Mouse (Mus musculus) forebrain, embryonic 14.5 days (tissue): ENCODE measurements around the gene Cpe. TPM values are rescaled to one million over a fixed set of nuclear protein-coding genes. Genes with fewer than 3 reads are reported as not detected.
"Not testable (repeated sequence)": the region's sequence is repeated elsewhere in the genome, so short reads cannot be mapped to it uniquely, and the experiment has no call there.

Source experiments
- ATAC-seq: fragments of 200-750 bp; cut with Nextera tagmentation; 2 replicates; pipeline ENCODE4 v1.8.0; 2017; ENCODE audit warnings: mild to moderate bottlenecking, moderate library complexity
- DNase-seq: peaks from one replicate; pipeline ENCODE4 v3.0.0-alpha.2; 2015; ENCODE audit warnings: low spot score
- H3K27ac ChIP-seq: fragments of 300-500 bp; sonication (generic); 2 replicates; pipeline ENCODE4 v1.5.1; 2014; ENCODE audit warnings: low read depth, mild to moderate bottlenecking, control low read depth, low read length, moderate library complexity
- H3K27me3 ChIP-seq: fragments of 300-500 bp; sonication (generic); replicated peaks from 2 replicates; pipeline ENCODE4 v1.6.1; 2014; ENCODE audit warnings: low read length, control low read depth, mixed read lengths; ENCODE audit not compliant: control insufficient read depth, insufficient read depth
- H3K36me3 ChIP-seq: fragments of 300-500 bp; sonication (generic); 2 replicates; pipeline ENCODE4 v1.6.1; 2014; ENCODE audit warnings: low read length, control low read depth; ENCODE audit not compliant: control insufficient read depth, insufficient read depth
- H3K4me1 ChIP-seq: fragments of 300-500 bp; sonication (generic); 2 replicates; pipeline ENCODE4 v1.6.1; 2014; ENCODE audit warnings: antibody characterized with exemption, low read length, control low read depth; ENCODE audit not compliant: control insufficient read depth, insufficient read depth
- H3K4me2 ChIP-seq: fragments of 300-500 bp; sonication (generic); 2 replicates; pipeline ENCODE4 v1.6.1; 2014; ENCODE audit warnings: mild to moderate bottlenecking, control low read depth, low read length
- H3K4me3 ChIP-seq: fragments of 300-500 bp; sonication (generic); 2 replicates; pipeline ENCODE4 v1.5.1; 2014; ENCODE audit warnings: low read depth, low read length, control low read depth
- H3K9ac ChIP-seq: fragments of 300-500 bp; sonication (generic); 2 replicates; pipeline ENCODE4 v1.6.1; 2014; ENCODE audit warnings: mild to moderate bottlenecking, low read length, control low read depth, moderate library complexity
- H3K9me3 ChIP-seq: fragments of 300-500 bp; sonication (generic); replicated peaks from 2 replicates; pipeline ENCODE4 v1.6.1; 2016; ENCODE audit warnings: low read length, control low read depth, mixed read lengths; ENCODE audit not compliant: control insufficient read depth
- WGBS: fragments of 180-500 bp; shearing (Covaris S2); extraction: QIAGEN DNeasy Blood & Tissue Kit; methylation state at CpG from one replicate; pipeline ENCODE4 v1.1.7; 2014; 5-methylcytosine and 5-hydroxymethylcytosine counted together
- polyA plus RNA-seq: library from polyadenylated mRNA; unstranded; fragments of >200 nt; fragmentation: Nextera tagmentation; extraction: Ambion mirVana; gene quantifications from 2 replicates; pipeline ENCODE4 v1.2.1, GENCODE M21; 2014

Gene Cpe
- polyA plus RNA-seq, 1 experiment from 2014 or later = 438 TPM

- 75% methylated on average over 6 of the region's 6 CpGs for WGBS
- no peaks in the 10 kb centered on the region for H3K27me3 ChIP-seq
- H3K4me3 ChIP-seq = peak overlapping the region; percentile 77; the same call in 1 of the 2 replicates
- H3K9ac ChIP-seq = no peak overlapping the region; the same call in 1 of the 2 replicates
- no peak for DNase-seq
- ATAC-seq = no peak
- no peak overlapping the region for H3K27ac ChIP-seq
- peak overlapping the region; percentile 62 for H3K4me2 ChIP-seq
- H3K4me1 ChIP-seq = peaks cover 22% of the 10 kb centered on the region
- H3K36me3 ChIP-seq = no peaks in the 10 kb centered on the region
- no peaks in the 10 kb centered on the region for H3K9me3 ChIP-seq
These were observed 2.5 kb downstream of the Cpe start for GRCm38 (mm10) chr8:64690306-64690705.

GRCm38 (mm10) chr8:64688741-64689140 is 4.1 kb downstream of the Cpe start:
- 61% methylated on average over 4 of the region's 4 CpGs for WGBS

GRCm38 (mm10) chr8:64688161-64688560 is 4.7 kb downstream of the Cpe start:
- no peak overlapping the region for H3K4me3 ChIP-seq
- no peak for DNase-seq
- no peaks in the 10 kb centered on the region for H3K27me3 ChIP-seq
- H3K9ac ChIP-seq = no peak overlapping the region
- ATAC-seq = no peak
- 0 out of 2 replicates have a peak, but pooled peaks cover 3% of the 10 kb centered on the region for H3K36me3 ChIP-seq
- 67% methylated on average over 3 of the region's 3 CpGs for WGBS
- no peak overlapping the region for H3K27ac ChIP-seq
- peaks cover 22% of the 10 kb centered on the region for H3K4me1 ChIP-seq
- no peaks in the 10 kb centered on the region for H3K9me3 ChIP-seq
- no peak overlapping the region for H3K4me2 ChIP-seq

More at GRCm38 (mm10) chr8:64688741-64689140, 4.1 kb downstream of the Cpe start:
- Histone ChIP-seq H3K4me3 (no peak overlapping the region), H3K27me3 (no peaks in the 10 kb centered on the region), H3K9ac (no peak overlapping the region), H3K4me1 (peaks cover 22% of the 10 kb centered on the region), H3K27ac (no peak overlapping the region), H3K4me2 (no peak overlapping the region), H3K9me3 (no peaks in the 10 kb centered on the region), H3K36me3 (0 out of 2 replicates have a peak, but pooled peaks cover 3% of the 10 kb centered on the region)
- DNase-seq (no peak), ATAC-seq (no peak)

GRCm38 (mm10) chr8:64682501-64682900 is 10.4 kb downstream of the Cpe start:
- H3K27me3 ChIP-seq = no peaks in the 10 kb centered on the region
- H3K36me3 ChIP-seq = 0 out of 2 replicates have a peak, but pooled peaks cover 3% of the 10 kb centered on the region
- no peak overlapping the region for H3K4me3 ChIP-seq
- H3K4me1 ChIP-seq = peaks cover under 1% of the 10 kb centered on the region; the same call in 1 of the 2 replicates
- no peak overlapping the region for H3K9ac ChIP-seq
- 83% methylated on average over 3 of the region's 3 CpGs for WGBS
- no peak for ATAC-seq
- no peaks in the 10 kb centered on the region for H3K9me3 ChIP-seq
- no peak overlapping the region for H3K27ac ChIP-seq
- no peak overlapping the region for H3K4me2 ChIP-seq
- no peak for DNase-seq

GRCm38 (mm10) chr8:64676381-64676780 is 16.5 kb downstream of the Cpe start:
- Histone ChIP-seq H3K4me1 (no peaks in the 10 kb centered on the region), H3K9me3 (no peaks in the 10 kb centered on the region), H3K27me3 (no peaks in the 10 kb centered on the region), H3K9ac (no peak overlapping the region), H3K27ac (no peak overlapping the region), H3K4me3 (no peak overlapping the region), H3K4me2 (no peak overlapping the region), H3K36me3 (no peaks in the 10 kb centered on the region)
- no peak for ATAC-seq
- DNase-seq = no peak
- 76% methylated on average over 2 of the region's 2 CpGs for WGBS

GRCm38 (mm10) chr8:64674951-64675585 is 17.8 kb downstream of the Cpe start:
- Histone ChIP-seq H3K27me3 (no peaks in the 10 kb centered on the region), H3K36me3 (no peaks in the 10 kb centered on the region), H3K4me1 (no peaks in the 10 kb centered on the region), H3K9ac (no peak overlapping the region), H3K27ac (no peak overlapping the region), H3K4me2 (no peak overlapping the region), H3K4me3 (no peak overlapping the region), H3K9me3 (no peaks in the 10 kb centered on the region)
- WGBS = 77% methylated on average over 8 of the region's 8 CpGs
- ATAC-seq = no peak
- no peak for DNase-seq

- ATAC-seq (no peak), DNase-seq (no peak)
- Histone ChIP-seq H3K4me3 (no peak overlapping the region), H3K4me2 (no peak overlapping the region), H3K9me3 (no peaks in the 10 kb centered on the region), H3K27ac (no peak overlapping the region), H3K9ac (no peak overlapping the region), H3K36me3 (no peaks in the 10 kb centered on the region), H3K27me3 (no peaks in the 10 kb centered on the region), H3K4me1 (no peaks in the 10 kb centered on the region)
- 66% methylated on average over 2 of the region's 2 CpGs for WGBS
These were observed 19.9 kb downstream of the Cpe start for GRCm38 (mm10) chr8:64672920-64673319.

- H3K4me1 ChIP-seq = no peaks in the 10 kb centered on the region
- H3K9me3 ChIP-seq = no peaks in the 10 kb centered on the region
- no peaks in the 10 kb centered on the region for H3K27me3 ChIP-seq
- no peak overlapping the region for H3K9ac ChIP-seq
- DNase-seq (no peak), ATAC-seq (peak; percentile 62; the same call in 1 of the 2 replicates)
- H3K4me3 ChIP-seq = no peak overlapping the region
- no peak overlapping the region for H3K27ac ChIP-seq
- H3K4me2 ChIP-seq = no peak overlapping the region
- no peaks in the 10 kb centered on the region for H3K36me3 ChIP-seq
- WGBS = 35% methylated on average over 1 of the region's 1 CpGs
These were observed 20.9 kb downstream of the Cpe start for GRCm38 (mm10) chr8:64671937-64672336.

- DNase-seq, ATAC-seq, H3K36me3 ChIP-seq, H3K9me3 ChIP-seq, H3K4me2 ChIP-seq, H3K27me3 ChIP-seq, H3K4me3 ChIP-seq, H3K27ac ChIP-seq, H3K4me1 ChIP-seq, H3K9ac ChIP-seq: not testable (repeated sequence)
- 65% methylated on average over 13 of the region's 13 CpGs for WGBS
These were observed 26.5 kb downstream of the Cpe start for GRCm38 (mm10) chr8:64666305-64666704.
